Mouse (Mus musculus) lung, adult 18-20 months (tissue): ENCODE measurements around the gene Chn2.

Experiments used
- DNase-seq, 2 experiments: peaks; one replicate each; pipeline ENCODE4 v3.0.0; 2022; ENCODE audit warnings: mixed read lengths in 2 of 2

The Chn2 gene

GRCm38 (mm10) chr6:54305777-54306176 is 266.4 kb downstream of the Chn2 start:
- DNase-seq = no peak

GRCm38 (mm10) chr6:54313071-54313470 is 273.7 kb downstream of the Chn2 start:
- DNase-seq = no peak

GRCm38 (mm10) chr6:54318618-54319017 is 279.3 kb downstream of the Chn2 start:
- DNase-seq = no peak

- no peak for DNase-seq
These were observed 279.8 kb downstream of the Chn2 start for GRCm38 (mm10) chr6:54319198-54319597.

- DNase-seq = no peak
These were observed 280.9 kb downstream of the Chn2 start for GRCm38 (mm10) chr6:54320236-54320635.

- DNase-seq = no peak
These were observed 286.0 kb downstream of the Chn2 start, which contains the start of gene Prr15 for GRCm38 (mm10) chr6:54325246-54325885. Prr15 (plus strand) TSS chr6:54325835.

- peak; percentile 77 to 79 for DNase-seq
These were observed 287.6 kb downstream of the Chn2 start for GRCm38 (mm10) chr6:54326671-54327625.

- peak; percentile 71 to 79 for DNase-seq
These were observed 288.3 kb downstream of the Chn2 start for GRCm38 (mm10) chr6:54327626-54328003.

- no peak for DNase-seq
These were observed 289.4 kb downstream of the Chn2 start for GRCm38 (mm10) chr6:54328783-54329182.

GRCm38 (mm10) chr6:54329598-54329997 is 290.2 kb downstream of the Chn2 start:
- no peak for DNase-seq

GRCm38 (mm10) chr6:54330166-54330565 is 290.8 kb downstream of the Chn2 start:
- DNase-seq = no peak

GRCm38 (mm10) chr6:54331765-54332164 is 292.4 kb downstream of the Chn2 start:
- no peak for DNase-seq

- DNase-seq = no peak
These were observed 292.8 kb downstream of the Chn2 start for GRCm38 (mm10) chr6:54332203-54332602.

- DNase-seq = no peak
These were observed 293.8 kb downstream of the Chn2 start for GRCm38 (mm10) chr6:54333116-54333651.

- no peak for DNase-seq
These were observed 294.5 kb downstream of the Chn2 start for GRCm38 (mm10) chr6:54333652-54334396.

- no peak for DNase-seq
These were observed 298.0 kb downstream of the Chn2 start for GRCm38 (mm10) chr6:54337321-54337720.

GRCm38 (mm10) chr6:54341133-54341532 is 301.8 kb downstream of the Chn2 start:
- peak in 1 of 2 experiments; percentile 18 for DNase-seq

GRCm38 (mm10) chr6:54342223-54342622 is 302.9 kb downstream of the Chn2 start:
- no peak for DNase-seq
